Mouse (Mus musculus) testis, postnatal 10 days (tissue): ENCODE measurements around the gene Ankrd23.
"Not testable (repeated sequence)": the region's sequence is repeated elsewhere in the genome, so short reads cannot be mapped to it uniquely, and the experiment has no call there.

Experiments
- DNase-seq: peaks from one replicate; pipeline ENCODE4 v3.0.0; 2021; ENCODE audit warnings: low spot score

Gene Ankrd23

GRCm38 (mm10) chr1:36536783-36537182 lies at the start of gene Ankrd23:
Ankrd23 (minus strand) TSS chr1:36536883.
- not testable (repeated sequence) for DNase-seq

GRCm38 (mm10) chr1:36586288-36586687 lies 49.6 kb upstream of the Ankrd23 start:
- no peak for DNase-seq

- no peak for DNase-seq
Measured at GRCm38 (mm10) chr1:36583408-36584116, 46.9 kb upstream of the Ankrd23 start.

- no peak for DNase-seq
Measured at GRCm38 (mm10) chr1:36582211-36582610, 45.5 kb upstream of the Ankrd23 start.

- no peak for DNase-seq
Measured at GRCm38 (mm10) chr1:36581260-36581659, 44.6 kb upstream of the Ankrd23 start.

- peak; percentile 78 for DNase-seq
Measured at GRCm38 (mm10) chr1:36580384-36581207, 43.9 kb upstream of the Ankrd23 start.

GRCm38 (mm10) chr1:36579974-36580383 lies 43.3 kb upstream of the Ankrd23 start:
- DNase-seq = no peak

- DNase-seq = no peak
Measured at GRCm38 (mm10) chr1:36576991-36577675, 40.5 kb upstream of the Ankrd23 start.

- DNase-seq = no peak
Measured at GRCm38 (mm10) chr1:36575347-36575746, 38.7 kb upstream of the Ankrd23 start.

- DNase-seq = no peak
Measured at GRCm38 (mm10) chr1:36574196-36574955, 37.7 kb upstream of the Ankrd23 start.

- no peak for DNase-seq
Measured at GRCm38 (mm10) chr1:36573524-36573923, 36.8 kb upstream of the Ankrd23 start.

- DNase-seq = no peak
Measured at GRCm38 (mm10) chr1:36572709-36573108, 36.0 kb upstream of the Ankrd23 start.

GRCm38 (mm10) chr1:36572140-36572700 lies 35.5 kb upstream of the Ankrd23 start:
- DNase-seq = no peak

- peak; percentile 50 for DNase-seq
Measured at GRCm38 (mm10) chr1:36571627-36572026, 34.9 kb upstream of the Ankrd23 start.

GRCm38 (mm10) chr1:36570320-36570719 lies 33.6 kb upstream of the Ankrd23 start:
- DNase-seq = peak; percentile 40

- no peak for DNase-seq
Measured at GRCm38 (mm10) chr1:36569694-36570276, 33.1 kb upstream of the Ankrd23 start.

- no peak for DNase-seq
Measured at GRCm38 (mm10) chr1:36568776-36569175, 32.1 kb upstream of the Ankrd23 start.

GRCm38 (mm10) chr1:36567818-36568603 lies 31.3 kb upstream of the Ankrd23 start:
- DNase-seq = no peak

- DNase-seq = no peak
Measured at GRCm38 (mm10) chr1:36566425-36566824, 29.7 kb upstream of the Ankrd23 start.

- DNase-seq = no peak
Measured at GRCm38 (mm10) chr1:36564101-36564500, 27.4 kb upstream of the Ankrd23 start.
